Mouse (Mus musculus) brain, embryonic 18.5 days (tissue): ENCODE data around the gene Rbl1.
"Not testable (repeated sequence)": the region's sequence is repeated elsewhere in the genome, so short reads cannot be mapped to it uniquely, and the experiment has no call there.

Source experiments
- DNase-seq: peaks from one replicate; pipeline ENCODE4 v3.0.0-alpha.2; 2012; ENCODE audit warnings: low read depth, low spot score

Rbl1 gene

GRCm38 (mm10) chr2:157172984-157173383, 31.4 kb downstream of the Rbl1 start:
- no peak for DNase-seq

- DNase-seq: no peak
Measured at GRCm38 (mm10) chr2:157170626-157171025, 33.7 kb downstream of the Rbl1 start.

- peak; percentile 3 for DNase-seq
Measured at GRCm38 (mm10) chr2:157170166-157170565, 34.2 kb downstream of the Rbl1 start.

- DNase-seq: no peak
Measured at GRCm38 (mm10) chr2:157166371-157167080, 37.8 kb downstream of the Rbl1 start.

GRCm38 (mm10) chr2:157165312-157166224, 38.8 kb downstream of the Rbl1 start:
- not testable (repeated sequence) for DNase-seq

GRCm38 (mm10) chr2:157164101-157164500, 40.2 kb downstream of the Rbl1 start:
- DNase-seq: no peak

- no peak for DNase-seq
Measured at GRCm38 (mm10) chr2:157156079-157156478, 48.3 kb downstream of the Rbl1 start.

GRCm38 (mm10) chr2:157153235-157153634, 51.1 kb downstream of the Rbl1 start:
- DNase-seq: no peak

- no peak for DNase-seq
Measured at GRCm38 (mm10) chr2:157148417-157148816, 55.9 kb downstream of the Rbl1 start.

GRCm38 (mm10) chr2:157147397-157148020, 56.8 kb downstream of the Rbl1 start:
- no peak for DNase-seq

- no peak for DNase-seq
Measured at GRCm38 (mm10) chr2:157145173-157145572, 59.2 kb downstream of the Rbl1 start.

GRCm38 (mm10) chr2:157144132-157144531, 60.2 kb downstream of the Rbl1 start:
- no peak for DNase-seq

- DNase-seq: no peak
Measured at GRCm38 (mm10) chr2:157141962-157142361, 62.4 kb downstream of the Rbl1 start.

GRCm38 (mm10) chr2:157139251-157139802, 65.0 kb downstream of the Rbl1 start:
- DNase-seq: no peak

- DNase-seq: no peak
Measured at GRCm38 (mm10) chr2:157138808-157139207, 65.5 kb downstream of the Rbl1 start.

- DNase-seq: no peak
Measured at GRCm38 (mm10) chr2:157137959-157138731, 66.2 kb downstream of the Rbl1 start.

- no peak for DNase-seq
Measured at GRCm38 (mm10) chr2:157136646-157137045, 67.7 kb downstream of the Rbl1 start.

- no peak for DNase-seq
Measured at GRCm38 (mm10) chr2:157136176-157136575, 68.2 kb downstream of the Rbl1 start.

GRCm38 (mm10) chr2:157135529-157136120, 68.7 kb downstream of the Rbl1 start:
- no peak for DNase-seq

- DNase-seq: peak; percentile 68
Measured at GRCm38 (mm10) chr2:157135014-157135413, 69.3 kb downstream of the Rbl1 start, which contains the start of gene Samhd1. Gene Samhd1, minus strand, starts transcription at chr2:157135265.

- no peak for DNase-seq
Measured at GRCm38 (mm10) chr2:157134479-157134931, 69.8 kb downstream of the Rbl1 start.
